Mouse (Mus musculus): ENCODE data around the gene Prrx2. TPM values are rescaled to one million over a fixed set of nuclear protein-coding genes. Genes with fewer than 3 reads are reported as not detected.

Gene Prrx2
- polyA plus RNA-seq, 1 experiment from 2014 or later, result 2.9 TPM

DNA sequence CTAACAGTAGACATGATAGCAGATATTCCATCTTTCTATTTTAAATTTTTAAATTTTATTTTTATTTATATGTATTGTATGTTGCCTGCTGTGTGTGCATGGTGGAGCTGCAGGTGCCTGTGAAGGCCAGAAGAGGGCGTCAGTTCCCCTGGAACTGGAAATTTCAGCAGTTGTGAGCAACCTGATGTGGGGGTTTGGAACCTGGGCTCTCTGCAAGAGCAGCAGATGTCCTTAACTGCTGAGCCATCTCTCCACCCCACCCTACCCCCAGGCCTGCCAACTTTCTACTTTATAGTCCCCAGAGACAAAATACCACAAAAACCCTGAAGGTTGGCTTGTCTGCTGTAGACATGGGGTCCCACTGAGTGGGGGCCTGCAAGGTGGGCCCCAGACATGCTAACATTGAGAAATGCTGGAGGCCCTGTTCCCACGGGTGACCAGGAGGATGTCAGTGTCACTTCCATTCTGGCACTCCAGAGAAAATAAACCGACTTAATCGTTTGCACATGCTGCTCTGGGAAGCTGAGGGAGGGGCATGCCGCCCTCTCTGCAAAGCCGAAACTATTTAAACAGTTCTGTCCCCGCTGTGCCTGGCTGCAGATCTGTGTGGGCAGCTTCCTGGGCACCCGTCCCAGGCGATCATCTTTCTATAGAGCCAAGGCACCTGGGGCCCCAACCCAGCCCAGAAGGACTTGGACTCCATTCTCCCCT lies 50.8 kb downstream of the Prrx2 start:
- no peak overlapping the region for H3K27ac ChIP-seq (ENCODE audit: low read depth, low read length)
- no peaks in the 10 kb centered on the region for H3K27me3 ChIP-seq (replicated peaks; ENCODE audit: control insufficient read depth, insufficient read depth, low read length)
- H3K9ac ChIP-seq (ENCODE audit: low read length), result no peak overlapping the region
- ATAC-seq (peak; percentile 23; the same call in 1 of the 2 replicates), DNase-seq (ENCODE audit: low spot score) (peak; percentile 62)
- H3K4me1 ChIP-seq (ENCODE audit: control insufficient read depth, insufficient read depth, low read length), result no peaks in the 10 kb centered on the region
- H3K4me2 ChIP-seq (ENCODE audit: low read length), result no peak overlapping the region
- no peak overlapping the region for H3K4me3 ChIP-seq (ENCODE audit: low read depth, low read length)
- H3K9me3 ChIP-seq (replicated peaks; ENCODE audit: control insufficient read depth, low read length), result no peaks in the 10 kb centered on the region
- WGBS, result 47% methylated on average over 9 of the region's 9 CpGs
- no peaks in the 10 kb centered on the region for H3K36me3 ChIP-seq (ENCODE audit: control insufficient read depth, insufficient read depth, low read length)

DNA sequence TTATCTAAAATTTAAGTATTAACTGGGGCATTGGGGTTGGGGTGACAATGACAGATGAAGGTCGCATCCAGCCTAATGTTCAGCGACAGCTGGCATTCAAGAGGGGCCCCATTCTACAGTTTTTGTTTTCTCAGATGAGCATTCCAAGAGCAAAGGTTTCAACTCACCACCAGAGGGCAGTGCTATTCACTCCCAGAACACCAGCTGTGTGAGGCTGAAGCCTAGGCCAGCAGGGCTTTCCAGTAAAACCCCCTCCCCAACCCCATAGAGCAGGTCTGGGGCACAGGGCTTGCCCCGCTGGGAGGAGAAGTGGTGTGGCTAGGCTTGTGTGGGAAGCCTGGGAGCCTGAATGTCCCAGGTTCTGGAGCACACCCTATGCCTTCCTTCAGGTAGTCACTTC lies 56.2 kb downstream of the Prrx2 start:
- Histone ChIP-seq H3K36me3 (ENCODE audit: control insufficient read depth, insufficient read depth, low read length) (no peaks in the 10 kb centered on the region), H3K9me3 (replicated peaks; ENCODE audit: control insufficient read depth, low read length) (no peaks in the 10 kb centered on the region), H3K4me1 (ENCODE audit: control insufficient read depth, insufficient read depth, low read length) (no peaks in the 10 kb centered on the region), H3K4me2 (ENCODE audit: low read length) (no peak overlapping the region), H3K27ac (ENCODE audit: low read depth, low read length) (no peak overlapping the region), H3K4me3 (ENCODE audit: low read depth, low read length) (no peak overlapping the region), H3K9ac (ENCODE audit: low read length) (no peak overlapping the region), H3K27me3 (replicated peaks; ENCODE audit: control insufficient read depth, insufficient read depth, low read length) (no peaks in the 10 kb centered on the region)
- 6% methylated on average over 3 of the region's 3 CpGs for WGBS
- DNase-seq (ENCODE audit: low spot score) (peak; percentile 79), ATAC-seq (peak; percentile 60; the same call in 1 of the 2 replicates)

DNA sequence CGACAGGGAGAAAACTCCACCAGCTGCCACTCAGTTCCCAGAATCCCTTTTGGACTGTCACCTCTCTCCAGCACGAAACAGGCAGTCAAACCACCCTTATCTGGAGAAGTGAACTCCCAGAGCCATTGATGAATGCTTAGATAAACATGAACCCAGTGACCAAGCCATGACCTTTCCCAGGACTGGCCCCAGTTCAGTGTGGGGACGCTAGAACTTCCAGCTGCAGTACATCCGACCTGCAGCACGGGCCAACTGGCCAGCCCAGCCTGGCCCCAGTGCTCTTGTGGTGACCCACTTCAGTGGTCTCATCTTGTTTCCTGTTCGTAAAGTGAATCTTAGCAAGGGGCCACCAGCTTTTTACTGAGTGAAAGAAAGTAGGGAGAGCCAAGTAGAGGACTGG lies 58.6 kb downstream of the Prrx2 start:
- Histone ChIP-seq H3K27ac (ENCODE audit: low read depth, low read length) (no peak overlapping the region), H3K36me3 (ENCODE audit: control insufficient read depth, insufficient read depth, low read length) (no peaks in the 10 kb centered on the region)
- 48% methylated on average over 6 of the region's 6 CpGs for WGBS

DNA sequence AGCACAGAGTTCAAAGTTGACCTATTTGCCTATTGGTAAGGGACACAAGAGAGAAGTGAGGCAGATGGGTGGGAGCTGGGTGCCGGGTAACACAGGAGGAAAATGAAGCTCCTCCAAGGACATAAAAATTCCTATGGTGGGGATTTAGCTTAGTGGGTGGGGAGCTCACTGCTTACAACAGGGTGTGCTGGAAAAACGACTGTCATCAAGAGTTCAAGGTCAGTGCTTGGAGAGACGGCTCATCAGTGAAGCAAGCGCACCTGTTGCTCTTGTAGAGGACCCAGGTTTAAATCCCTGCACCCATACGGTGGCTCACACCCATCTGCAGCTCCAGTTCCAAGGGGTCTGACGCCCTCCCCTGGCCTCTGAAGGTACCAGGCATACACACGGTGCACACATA lies 59.2 kb downstream of the Prrx2 start:
- DNase-seq (ENCODE audit: low spot score) (no peak), ATAC-seq (no peak)
- Histone ChIP-seq H3K27ac (ENCODE audit: low read depth, low read length) (no peak overlapping the region), H3K36me3 (ENCODE audit: control insufficient read depth, insufficient read depth, low read length) (no peaks in the 10 kb centered on the region), H3K9me3 (replicated peaks; ENCODE audit: control insufficient read depth, low read length) (no peaks in the 10 kb centered on the region), H3K4me1 (ENCODE audit: control insufficient read depth, insufficient read depth, low read length) (no peaks in the 10 kb centered on the region), H3K4me2 (ENCODE audit: low read length) (no peak overlapping the region), H3K4me3 (ENCODE audit: low read depth, low read length) (no peak overlapping the region), H3K9ac (ENCODE audit: low read length) (no peak overlapping the region), H3K27me3 (replicated peaks; ENCODE audit: control insufficient read depth, insufficient read depth, low read length) (no peaks in the 10 kb centered on the region)
- WGBS, result 87% methylated on average over 7 of the region's 7 CpGs

More for the DNA sequence above, 58.6 kb downstream of the Prrx2 start:
- H3K4me2 ChIP-seq (ENCODE audit: low read length), result no peak overlapping the region
- H3K4me3 ChIP-seq (ENCODE audit: low read depth, low read length), result no peak overlapping the region
- ATAC-seq (no peak), DNase-seq (ENCODE audit: low spot score) (no peak)
- no peaks in the 10 kb centered on the region for H3K27me3 ChIP-seq (replicated peaks; ENCODE audit: control insufficient read depth, insufficient read depth, low read length)
- H3K9ac ChIP-seq (ENCODE audit: low read length), result no peak overlapping the region
- no peaks in the 10 kb centered on the region for H3K9me3 ChIP-seq (replicated peaks; ENCODE audit: control insufficient read depth, low read length)
- no peaks in the 10 kb centered on the region for H3K4me1 ChIP-seq (ENCODE audit: control insufficient read depth, insufficient read depth, low read length)

DNA sequence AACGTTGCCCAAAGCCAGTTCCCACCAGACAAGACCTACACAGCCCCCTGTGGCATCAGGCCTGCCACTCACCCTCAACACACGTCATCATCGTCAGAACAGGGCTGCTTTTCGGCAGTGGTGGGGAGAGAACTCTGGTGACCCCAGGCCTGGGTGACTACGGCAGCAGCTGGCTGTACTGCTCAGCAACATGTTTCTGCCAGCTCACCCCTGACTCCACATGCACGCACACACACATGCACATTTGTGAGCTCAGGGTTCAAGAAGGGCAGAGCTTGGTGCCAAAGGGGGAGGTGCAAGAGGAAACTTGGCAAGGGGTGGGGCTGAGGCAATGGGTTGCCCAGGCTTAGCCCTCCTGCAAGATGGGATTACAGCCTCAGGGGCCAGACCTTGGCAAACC lies 62.5 kb downstream of the Prrx2 start:
- no peak for ATAC-seq
- Histone ChIP-seq H3K36me3 (ENCODE audit: control insufficient read depth, insufficient read depth, low read length) (no peaks in the 10 kb centered on the region), H3K9me3 (replicated peaks; ENCODE audit: control insufficient read depth, low read length) (no peaks in the 10 kb centered on the region), H3K4me3 (ENCODE audit: low read depth, low read length) (no peak overlapping the region), H3K9ac (ENCODE audit: low read length) (no peak overlapping the region), H3K27ac (ENCODE audit: low read depth, low read length) (no peak overlapping the region), H3K4me1 (ENCODE audit: control insufficient read depth, insufficient read depth, low read length) (no peaks in the 10 kb centered on the region), H3K27me3 (replicated peaks; ENCODE audit: control insufficient read depth, insufficient read depth, low read length) (no peaks in the 10 kb centered on the region; the same call in 1 of the 2 replicates), H3K4me2 (ENCODE audit: low read length) (no peak overlapping the region)
- WGBS, result 47% methylated on average over 6 of the region's 6 CpGs
- no peak for DNase-seq (ENCODE audit: low spot score)

DNA sequence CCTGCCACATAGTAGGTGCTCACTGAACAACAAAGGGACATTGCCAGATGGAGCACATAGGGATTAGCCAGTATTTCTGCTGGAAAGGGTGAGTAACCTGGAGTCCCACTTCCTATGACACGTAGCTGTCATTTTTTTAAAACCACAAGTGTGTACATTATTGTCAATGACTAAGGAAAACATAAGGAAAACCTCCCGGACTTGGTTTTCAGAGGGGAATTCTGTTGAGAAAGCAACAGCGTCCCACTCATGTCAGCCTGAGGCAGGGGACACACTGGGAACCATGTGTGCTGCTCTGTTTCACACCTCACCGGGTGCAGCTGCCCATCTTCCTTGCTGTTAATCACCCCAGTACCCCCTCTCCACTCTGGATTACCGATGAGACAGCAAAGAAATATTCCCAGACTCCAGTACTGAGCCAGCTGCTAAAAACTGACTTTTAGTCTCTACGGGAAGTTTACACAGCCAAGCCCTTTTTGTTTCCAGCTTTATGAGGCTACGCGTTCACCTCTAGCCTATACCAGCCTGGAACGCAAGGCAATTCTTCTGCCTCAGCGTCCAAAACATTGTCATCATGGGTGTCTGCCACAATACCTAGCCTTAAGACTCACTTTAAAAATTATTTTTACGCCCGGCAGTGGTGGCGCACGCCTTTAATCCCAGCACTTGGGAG lies 64.8 kb downstream of the Prrx2 start:
- DNase-seq (ENCODE audit: low spot score) (no peak), ATAC-seq (no peak)
- 89% methylated on average over 14 of the region's 14 CpGs for WGBS
- Histone ChIP-seq H3K4me1 (ENCODE audit: control insufficient read depth, insufficient read depth, low read length) (peaks cover 3% of the 10 kb centered on the region; the same call in 1 of the 2 replicates), H3K27me3 (replicated peaks; ENCODE audit: control insufficient read depth, insufficient read depth, low read length) (no peaks in the 10 kb centered on the region; the same call in 1 of the 2 replicates), H3K9ac (ENCODE audit: low read length) (no peak overlapping the region), H3K4me3 (ENCODE audit: low read depth, low read length) (no peak overlapping the region), H3K27ac (ENCODE audit: low read depth, low read length) (no peak overlapping the region), H3K36me3 (ENCODE audit: control insufficient read depth, insufficient read depth, low read length) (no peaks in the 10 kb centered on the region), H3K4me2 (ENCODE audit: low read length) (no peak overlapping the region), H3K9me3 (replicated peaks; ENCODE audit: control insufficient read depth, low read length) (no peaks in the 10 kb centered on the region)

DNA sequence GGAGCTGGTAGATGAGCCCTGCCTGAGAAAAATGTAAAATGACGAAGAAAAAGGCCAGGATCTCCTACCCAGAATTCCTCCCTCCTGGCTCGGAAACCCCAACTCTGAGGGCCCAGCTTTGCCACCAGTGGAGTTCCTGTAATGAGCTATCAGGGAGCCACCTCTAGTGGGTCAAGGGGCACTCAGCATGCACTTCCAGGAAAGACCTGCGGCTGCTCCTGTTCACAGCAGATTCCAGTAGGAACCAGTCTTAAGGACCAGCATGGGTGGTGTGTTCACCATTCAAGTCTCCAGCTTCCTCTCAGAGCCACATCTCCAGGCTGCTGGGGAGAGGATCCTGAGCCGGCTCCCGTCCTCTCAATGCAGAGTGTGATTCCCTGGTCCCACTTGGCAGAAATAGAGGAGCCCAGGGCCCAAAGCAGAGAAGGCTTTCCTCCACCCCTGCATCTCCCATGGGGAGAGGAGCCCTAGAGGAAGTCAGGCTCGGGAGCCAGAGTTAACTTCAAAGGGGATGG lies 66.9 kb downstream of the Prrx2 start:
- no peak overlapping the region for H3K4me2 ChIP-seq (ENCODE audit: low read length)

DNA sequence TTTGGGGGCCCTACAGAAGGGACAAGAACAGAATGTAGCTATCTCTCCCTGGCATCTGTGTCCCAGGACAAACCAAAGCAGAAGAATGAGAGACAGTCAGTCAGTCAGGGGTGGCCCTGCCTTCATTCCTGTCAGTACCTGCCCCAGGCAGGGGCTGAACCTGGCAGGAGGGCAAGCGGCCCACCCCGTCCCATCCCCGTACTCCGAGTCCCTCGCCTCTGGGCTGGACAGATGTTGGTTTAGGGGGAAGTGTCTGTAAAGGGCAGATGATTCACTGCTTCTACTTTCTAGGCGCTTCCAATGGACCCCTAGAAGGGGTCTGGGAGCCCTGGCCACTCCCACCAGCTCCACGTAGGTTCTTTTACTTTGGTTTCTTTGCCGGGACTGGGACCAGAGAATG lies 67.5 kb downstream of the Prrx2 start:
- WGBS, result 37% methylated on average over 8 of the region's 8 CpGs
- 0 out of 2 replicates have a peak overlapping the region, but pooled peaks have one; percentile 26 for H3K4me3 ChIP-seq (ENCODE audit: low read depth, low read length)
- H3K9ac ChIP-seq (ENCODE audit: low read length), result peak overlapping the region; percentile 54; the same call in 1 of the 2 replicates

More for the DNA sequence above, 66.9 kb downstream of the Prrx2 start:
- H3K9me3 ChIP-seq (replicated peaks; ENCODE audit: control insufficient read depth, low read length), result no peaks in the 10 kb centered on the region
- H3K27ac ChIP-seq (ENCODE audit: low read depth, low read length), result no peak overlapping the region
- DNase-seq (ENCODE audit: low spot score), result no peak
- no peak overlapping the region for H3K9ac ChIP-seq (ENCODE audit: low read length)
- no peak overlapping the region for H3K4me3 ChIP-seq (ENCODE audit: low read depth, low read length)
- WGBS, result 66% methylated on average over 6 of the region's 6 CpGs
- no peaks in the 10 kb centered on the region for H3K36me3 ChIP-seq (ENCODE audit: control insufficient read depth, insufficient read depth, low read length)
- no peaks in the 10 kb centered on the region; the same call in 1 of the 2 replicates for H3K27me3 ChIP-seq (replicated peaks; ENCODE audit: control insufficient read depth, insufficient read depth, low read length)
- H3K4me1 ChIP-seq (ENCODE audit: control insufficient read depth, insufficient read depth, low read length), result peaks cover 3% of the 10 kb centered on the region; the same call in 1 of the 2 replicates
- no peak for ATAC-seq

More for the DNA sequence above, 67.5 kb downstream of the Prrx2 start:
- no peak overlapping the region for H3K27ac ChIP-seq (ENCODE audit: low read depth, low read length)
- H3K36me3 ChIP-seq (ENCODE audit: control insufficient read depth, insufficient read depth, low read length), result no peaks in the 10 kb centered on the region
- ATAC-seq (no peak), DNase-seq (ENCODE audit: low spot score) (no peak)
- H3K27me3 ChIP-seq (replicated peaks; ENCODE audit: control insufficient read depth, insufficient read depth, low read length), result no peaks in the 10 kb centered on the region; the same call in 1 of the 2 replicates
- peaks cover 3% of the 10 kb centered on the region; the same call in 1 of the 2 replicates for H3K4me1 ChIP-seq (ENCODE audit: control insufficient read depth, insufficient read depth, low read length)
- no peaks in the 10 kb centered on the region for H3K9me3 ChIP-seq (replicated peaks; ENCODE audit: control insufficient read depth, low read length)
- peak overlapping the region; percentile 54; the same call in 1 of the 2 replicates for H3K4me2 ChIP-seq (ENCODE audit: low read length)
